Mouse (Mus musculus) neural tube, embryonic 11.5 days (tissue): ENCODE measurements around the gene Klhl24. TPM values are rescaled to one million over a fixed set of nuclear protein-coding genes. Genes with fewer than 3 reads are reported as not detected.
"Not testable (repeated sequence)": the region's sequence is repeated elsewhere in the genome, so short reads cannot be mapped to it uniquely, and the experiment has no call there.

ENCODE experiments used
- ATAC-seq: fragments of 200-750 bp; cut with Nextera tagmentation; 2 replicates; pipeline ENCODE4 v1.8.0; 2017; ENCODE audit warnings: moderate number of reproducible peaks, mild to moderate bottlenecking, moderate TSS enrichment, moderate library complexity; ENCODE audit not compliant: insufficient read depth, low FRiP score, low TSS enrichment
- DNase-seq: peaks from one replicate; pipeline ENCODE4 v3.0.0-alpha.2; 2015; ENCODE audit warnings: low spot score
- H3K27ac ChIP-seq: fragments of 300-500 bp; sonication (generic); 2 replicates; pipeline ENCODE4 v1.5.1; 2014; ENCODE audit warnings: low read depth, mild to moderate bottlenecking, low read length
- H3K27me3 ChIP-seq: fragments of 300-500 bp; sonication (generic); 2 replicates; pipeline ENCODE4 v1.6.1; 2014; ENCODE audit warnings: mild to moderate bottlenecking, low read length, mixed read lengths; ENCODE audit not compliant: control insufficient read depth, insufficient read depth
- H3K36me3 ChIP-seq: fragments of 300-500 bp; sonication (generic); 2 replicates; pipeline ENCODE4 v1.6.1; 2014; ENCODE audit warnings: mild to moderate bottlenecking, low read length, moderate library complexity, mixed read lengths; ENCODE audit not compliant: control insufficient read depth, insufficient read depth
- H3K4me1 ChIP-seq: fragments of 300-500 bp; sonication (generic); 2 replicates; pipeline ENCODE4 v1.6.1; 2014; ENCODE audit warnings: low read length, mixed read lengths; ENCODE audit not compliant: control insufficient read depth, insufficient read depth
- H3K4me2 ChIP-seq: fragments of 300-500 bp; sonication (generic); 2 replicates; pipeline ENCODE4 v1.6.1; 2014; ENCODE audit warnings: low read depth, mild to moderate bottlenecking, moderate library complexity
- H3K4me3 ChIP-seq: fragments of 300-500 bp; sonication (generic); 2 replicates; pipeline ENCODE4 v1.5.1; 2014; ENCODE audit warnings: low read depth, low read length
- H3K9ac ChIP-seq: fragments of 300-500 bp; sonication (generic); 2 replicates; pipeline ENCODE4 v1.6.1; 2014; ENCODE audit warnings: mild to moderate bottlenecking, low read length
- H3K9me3 ChIP-seq: fragments of 300-500 bp; sonication (generic); 2 replicates; pipeline ENCODE4 v1.6.1; 2016; ENCODE audit warnings: low read length; ENCODE audit not compliant: control insufficient read depth
- WGBS: fragments of 180-500 bp; shearing (Covaris S2); extraction: QIAGEN DNeasy Blood & Tissue Kit; methylation state at CpG from one replicate; pipeline ENCODE4 v1.1.7; 2014; 5-methylcytosine and 5-hydroxymethylcytosine counted together
- polyA plus RNA-seq: library from polyadenylated mRNA; unstranded; fragments of >200 nt; fragmentation: Nextera tagmentation; extraction: Ambion mirVana; gene quantifications from 2 replicates; pipeline ENCODE4 v1.2.1, GENCODE M21; 2014

Gene Klhl24
- polyA plus RNA-seq, 1 experiment from 2014 or later = 46.9 TPM

GRCm38 (mm10) chr16:20116069-20116468 is 18.7 kb downstream of the Klhl24 start:
- Histone ChIP-seq H3K9ac (no peak overlapping the region), H3K36me3 (peaks cover 6% of the 10 kb centered on the region), H3K4me3 (no peak overlapping the region), H3K4me1 (no peaks in the 10 kb centered on the region), H3K9me3 (no peaks in the 10 kb centered on the region), H3K4me2 (no peak overlapping the region), H3K27me3 (no peaks in the 10 kb centered on the region), H3K27ac (no peak overlapping the region)
- DNase-seq (no peak), ATAC-seq (no peak)
- WGBS = 89% methylated on average over 4 of the region's 4 CpGs

DNA sequence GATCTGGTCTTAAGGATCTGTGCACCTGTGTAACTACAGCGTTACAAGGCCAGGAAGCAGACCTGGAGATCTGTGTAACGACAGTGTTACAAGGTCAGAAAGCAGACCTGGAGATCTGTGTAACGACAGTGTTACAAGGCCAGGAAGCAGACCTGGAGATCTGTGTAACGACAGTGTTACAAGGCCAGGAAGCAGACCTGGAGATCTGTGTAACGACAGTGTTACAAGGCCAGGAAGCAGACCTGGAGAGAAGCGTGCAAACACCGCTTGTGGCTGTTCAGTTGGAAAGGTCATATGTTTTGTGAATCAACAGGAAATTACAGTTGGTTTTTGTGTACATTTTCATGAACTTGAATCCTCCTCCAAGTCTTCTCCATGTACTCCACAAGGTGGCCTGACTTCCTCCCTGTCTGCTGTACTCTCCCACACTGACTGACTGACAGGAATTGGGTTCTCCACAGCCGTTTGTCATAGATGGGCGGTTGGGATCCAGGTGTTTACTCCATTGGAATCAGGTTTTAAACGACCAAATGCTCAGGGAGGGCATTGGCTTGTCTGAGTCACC is 29.1 kb downstream of the Klhl24 start:
- not testable (repeated sequence) for H3K4me2 ChIP-seq, H3K36me3 ChIP-seq, H3K27me3 ChIP-seq, H3K9ac ChIP-seq, ATAC-seq, H3K9me3 ChIP-seq, H3K27ac ChIP-seq, H3K4me1 ChIP-seq, H3K4me3 ChIP-seq, DNase-seq
- 89% methylated on average over 10 of the region's 10 CpGs for WGBS

DNA sequence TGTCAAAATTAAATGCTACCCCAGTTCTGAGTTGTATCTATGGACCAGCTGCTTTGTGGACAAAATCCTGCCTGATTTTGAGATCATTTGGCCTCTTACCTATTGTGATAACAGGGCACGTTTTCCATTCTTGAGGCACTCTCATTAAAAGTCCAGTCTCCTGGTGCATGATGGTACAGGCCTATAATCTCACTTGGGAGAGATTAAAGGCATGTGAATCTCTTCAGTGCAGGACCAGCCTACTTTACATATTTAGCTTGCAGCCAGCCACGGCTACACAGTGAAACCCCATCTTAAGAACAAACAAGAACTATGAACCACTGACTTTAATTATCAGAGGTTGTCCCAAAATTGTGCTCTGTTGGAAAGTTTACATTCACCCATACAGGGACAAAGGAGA is 33.1 kb downstream of the Klhl24 start:
- ATAC-seq (no peak), DNase-seq (no peak)
- Histone ChIP-seq H3K9ac (no peak overlapping the region), H3K4me1 (no peaks in the 10 kb centered on the region), H3K27ac (no peak overlapping the region), H3K27me3 (no peaks in the 10 kb centered on the region), H3K4me3 (no peak overlapping the region), H3K36me3 (no peaks in the 10 kb centered on the region), H3K9me3 (no peaks in the 10 kb centered on the region), H3K4me2 (no peak overlapping the region)
- WGBS = 74% methylated on average over 2 of the region's 2 CpGs

DNA sequence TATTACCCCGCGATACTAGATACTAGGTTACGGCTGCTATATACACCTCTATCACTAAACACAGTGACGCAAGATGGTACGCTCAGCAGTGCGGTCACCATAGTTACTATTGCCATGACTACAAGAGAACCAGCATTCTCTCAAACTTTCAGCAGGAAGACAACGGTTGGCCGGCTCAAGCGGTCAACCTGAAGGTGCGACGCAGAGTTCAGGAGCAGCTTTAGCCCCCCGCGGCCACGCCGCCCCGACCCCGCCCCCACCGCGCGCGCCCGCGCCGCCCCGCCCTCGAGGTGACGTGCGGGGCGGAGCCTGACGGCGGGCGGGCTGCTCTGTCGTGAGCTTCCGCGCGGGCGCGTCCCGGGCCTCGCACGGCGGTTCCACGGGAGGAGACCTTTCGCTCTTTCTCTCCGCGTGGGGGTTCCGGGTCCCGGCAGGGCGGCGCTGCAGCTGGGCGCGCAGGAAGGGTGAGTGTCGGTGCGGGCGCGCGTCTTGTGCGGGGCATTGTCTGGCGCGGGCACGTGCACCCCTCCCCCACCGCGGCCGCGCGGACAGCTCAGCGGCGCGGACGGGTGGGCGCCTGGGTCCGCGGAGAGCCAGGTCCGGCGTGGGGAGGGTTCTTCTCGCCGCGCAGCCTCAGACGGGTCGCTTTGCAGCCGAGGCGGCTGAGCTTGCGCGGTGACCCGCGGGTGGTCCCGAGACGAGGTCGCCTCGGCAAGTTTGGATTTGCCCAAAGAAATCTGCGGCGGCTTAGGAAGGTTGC is 43.6 kb downstream of the Klhl24 start, which contains the start of gene Yeats2:
TSS of gene Yeats2 (plus strand) at position 292 of the 760 bp plus-strand sequence.
- peak; percentile 94 for ATAC-seq
- WGBS = 1% methylated on average over 72 of the region's 92 CpGs
- peak within 1 kb of the TSS; percentile 91 for H3K27ac ChIP-seq

GRCm38 (mm10) chr16:20144568-20144967 is 47.2 kb downstream of the Klhl24 start:
- H3K4me1 ChIP-seq = peaks cover 6% of the 10 kb centered on the region
- WGBS = 91% methylated on average over 3 of the region's 3 CpGs

More for the DNA sequence above, 43.6 kb downstream of the Klhl24 start, which contains the start of gene Yeats2:
- H3K4me1 ChIP-seq = peaks cover 6% of the 10 kb centered on the region
- H3K4me3 ChIP-seq = peak within 1 kb of the TSS; percentile 79
- H3K9me3 ChIP-seq = 0 out of 2 replicates have a peak, but pooled peaks cover 2% of the 10 kb centered on the region
- DNase-seq = peak; percentile 86
- peak within 1 kb of the TSS; percentile 43 for H3K4me2 ChIP-seq
- H3K36me3 ChIP-seq = no peaks in the 10 kb centered on the region; the same call in 1 of the 2 replicates
- H3K27me3 ChIP-seq = no peaks in the 10 kb centered on the region
- peak within 1 kb of the TSS; percentile 93 for H3K9ac ChIP-seq

DNA sequence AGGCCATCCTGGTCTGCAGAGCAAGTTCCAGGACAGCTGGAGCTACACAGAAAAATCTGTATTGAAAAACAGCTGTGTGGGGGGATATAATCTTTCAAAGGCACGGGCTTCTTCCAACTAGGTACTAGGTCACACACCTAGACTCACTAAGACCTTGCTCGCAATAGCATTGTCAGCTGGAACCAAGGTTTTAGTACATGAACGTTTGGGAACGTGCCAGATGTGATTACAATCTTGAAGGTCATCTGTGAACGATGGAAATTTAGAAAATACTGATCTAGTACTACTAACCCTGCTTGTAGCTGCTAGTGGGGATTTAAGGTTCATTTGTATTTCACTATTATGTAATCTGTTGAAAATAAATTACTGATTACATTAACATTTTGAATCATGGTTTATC is 54.6 kb downstream of the Klhl24 start:
- Histone ChIP-seq H3K36me3 (no peaks in the 10 kb centered on the region; the same call in 1 of the 2 replicates), H3K4me3 (no peak overlapping the region)

More at GRCm38 (mm10) chr16:20144568-20144967, 47.2 kb downstream of the Klhl24 start:
- no peaks in the 10 kb centered on the region for H3K27me3 ChIP-seq
- no peak overlapping the region for H3K4me2 ChIP-seq
- ATAC-seq (no peak), DNase-seq (no peak)
- H3K36me3 ChIP-seq = no peaks in the 10 kb centered on the region; the same call in 1 of the 2 replicates
- H3K4me3 ChIP-seq = no peak overlapping the region
- no peak overlapping the region for H3K27ac ChIP-seq
- H3K9me3 ChIP-seq = 0 out of 2 replicates have a peak, but pooled peaks cover 2% of the 10 kb centered on the region
- H3K9ac ChIP-seq = no peak overlapping the region

GRCm38 (mm10) chr16:20153742-20154141 is 56.4 kb downstream of the Klhl24 start:
- 85% methylated on average over 3 of the region's 3 CpGs for WGBS
- H3K27ac ChIP-seq = no peak overlapping the region
- no peak overlapping the region for H3K9ac ChIP-seq
- DNase-seq (no peak), ATAC-seq (no peak)
- H3K27me3 ChIP-seq = no peaks in the 10 kb centered on the region
- no peaks in the 10 kb centered on the region for H3K9me3 ChIP-seq
- H3K4me3 ChIP-seq = no peak overlapping the region
- H3K4me2 ChIP-seq = no peak overlapping the region
- no peaks in the 10 kb centered on the region for H3K4me1 ChIP-seq
- peaks cover 6% of the 10 kb centered on the region for H3K36me3 ChIP-seq

More for the DNA sequence above, 54.6 kb downstream of the Klhl24 start:
- Histone ChIP-seq H3K4me2 (no peak overlapping the region), H3K27me3 (no peaks in the 10 kb centered on the region), H3K9me3 (no peaks in the 10 kb centered on the region), H3K4me1 (no peaks in the 10 kb centered on the region), H3K27ac (no peak overlapping the region), H3K9ac (no peak overlapping the region)
- no peak for DNase-seq
- no peak for ATAC-seq
- 95% methylated on average over 5 of the region's 5 CpGs for WGBS

DNA sequence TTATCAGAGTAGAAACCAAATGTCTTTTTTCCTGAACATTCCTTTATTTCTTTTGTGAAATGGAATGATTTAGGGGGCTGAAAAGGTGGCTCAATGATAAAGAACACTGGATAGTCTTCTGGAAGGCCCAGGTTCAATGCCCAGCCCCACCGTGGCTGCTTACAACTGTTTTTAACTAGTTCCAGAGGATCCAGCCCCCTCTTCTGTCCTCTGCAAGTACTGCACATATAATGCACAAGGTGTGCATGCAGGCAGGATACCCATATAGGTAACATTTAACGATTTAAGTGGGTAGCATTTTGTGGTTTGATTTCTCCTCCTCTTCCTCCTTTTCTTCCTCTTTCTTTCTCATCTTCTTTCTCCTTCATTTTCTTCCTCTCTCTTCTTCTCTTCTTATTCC is 62.8 kb downstream of the Klhl24 start:
- H3K27me3 ChIP-seq = no peaks in the 10 kb centered on the region
- peaks cover 25% of the 10 kb centered on the region for H3K36me3 ChIP-seq
- 91% methylated on average over 2 of the region's 2 CpGs for WGBS
- no peak overlapping the region for H3K27ac ChIP-seq
- DNase-seq (no peak), ATAC-seq (no peak)
- H3K4me2 ChIP-seq = no peak overlapping the region
- no peaks in the 10 kb centered on the region for H3K9me3 ChIP-seq
- no peak overlapping the region for H3K4me3 ChIP-seq
- H3K9ac ChIP-seq = no peak overlapping the region
- H3K4me1 ChIP-seq = no peaks in the 10 kb centered on the region

- Histone ChIP-seq H3K36me3 (peaks cover 22% of the 10 kb centered on the region), H3K9ac (no peak overlapping the region), H3K27me3 (no peaks in the 10 kb centered on the region), H3K4me1 (no peaks in the 10 kb centered on the region), H3K4me2 (no peak overlapping the region), H3K4me3 (no peak overlapping the region), H3K9me3 (no peaks in the 10 kb centered on the region), H3K27ac (no peak overlapping the region)
- no peak for ATAC-seq
- 93% methylated on average over 3 of the region's 3 CpGs for WGBS
- DNase-seq = no peak
Measured at GRCm38 (mm10) chr16:20169071-20169470, 71.7 kb downstream of the Klhl24 start.
